Mouse (Mus musculus) lung, adult 2 months (tissue): ENCODE measurements around the gene Dnajc12.

Experiments used
- CTCF ChIP-seq: fragments of 200-500 bp; IDR thresholded peaks from 2 replicates; pipeline ENCODE4 v1.5.1; 2011; ENCODE audit warnings: mild to moderate bottlenecking, low read length, control low read depth; ENCODE audit not compliant: insufficient read depth
- POLR2A ChIP-seq: fragments of 200-500 bp; IDR thresholded peaks from 2 replicates; pipeline ENCODE4 v1.6.1; 2011; ENCODE audit warnings: low read depth, mild to moderate bottlenecking, control low read depth, low read length, borderline replicate concordance; ENCODE audit errors: extremely low read depth

GRCm38 (mm10) chr10:63428243-63429022 lies 46.2 kb downstream of the Dnajc12 start:
- no peak for TF ChIP-seq POLR2A
- no peak for TF ChIP-seq CTCF
